Mouse (Mus musculus): ENCODE measurements around the gene Med27.

Med27 gene

GRCm38 (mm10) chr2:29436376-29436775, 89.8 kb downstream of the Med27 start:
- DNase-seq (ENCODE audit: extremely low spot score, low spot score): no peak

- DNase-seq (ENCODE audit: extremely low spot score, low spot score): no peak
Observed at GRCm38 (mm10) chr2:29437111-29437510, 90.5 kb downstream of the Med27 start.

- DNase-seq (ENCODE audit: extremely low spot score, low spot score): no peak
Observed at GRCm38 (mm10) chr2:29437861-29438529, 91.4 kb downstream of the Med27 start.

GRCm38 (mm10) chr2:29438530-29438862, 91.9 kb downstream of the Med27 start:
- DNase-seq (ENCODE audit: extremely low spot score, low spot score): no peak

- DNase-seq (ENCODE audit: extremely low spot score, low spot score): no peak
Observed at GRCm38 (mm10) chr2:29438986-29439385, 92.4 kb downstream of the Med27 start.

GRCm38 (mm10) chr2:29439396-29439795, 92.8 kb downstream of the Med27 start:
- no peak for DNase-seq (ENCODE audit: extremely low spot score, low spot score)

- no peak for DNase-seq (ENCODE audit: extremely low spot score, low spot score)
Observed at GRCm38 (mm10) chr2:29439857-29440502, 93.4 kb downstream of the Med27 start.

GRCm38 (mm10) chr2:29442275-29442674, 95.7 kb downstream of the Med27 start:
- DNase-seq (ENCODE audit: extremely low spot score, low spot score): no peak

GRCm38 (mm10) chr2:29443626-29444217, 97.1 kb downstream of the Med27 start:
- no peak for DNase-seq (ENCODE audit: extremely low spot score, low spot score)

- DNase-seq (ENCODE audit: extremely low spot score, low spot score): no peak
Observed at GRCm38 (mm10) chr2:29448476-29449002, 101.9 kb downstream of the Med27 start.

GRCm38 (mm10) chr2:29451368-29451999, 104.9 kb downstream of the Med27 start:
- DNase-seq (ENCODE audit: extremely low spot score, low spot score): no peak

- no peak for DNase-seq (ENCODE audit: extremely low spot score, low spot score)
Observed at GRCm38 (mm10) chr2:29453376-29453775, 106.8 kb downstream of the Med27 start.

GRCm38 (mm10) chr2:29456631-29457320, 110.2 kb downstream of the Med27 start:
- DNase-seq (ENCODE audit: extremely low spot score, low spot score): no peak

GRCm38 (mm10) chr2:29457677-29458076, 111.1 kb downstream of the Med27 start:
- DNase-seq (ENCODE audit: extremely low spot score, low spot score): no peak

- DNase-seq (ENCODE audit: extremely low spot score, low spot score): no peak
Observed at GRCm38 (mm10) chr2:29458346-29458950, 111.8 kb downstream of the Med27 start.

- DNase-seq (ENCODE audit: extremely low spot score, low spot score): no peak
Observed at GRCm38 (mm10) chr2:29459648-29460047, 113.0 kb downstream of the Med27 start.

GRCm38 (mm10) chr2:29461841-29462240, 115.2 kb downstream of the Med27 start:
- DNase-seq (ENCODE audit: extremely low spot score, low spot score): no peak

GRCm38 (mm10) chr2:29463039-29463585, 116.5 kb downstream of the Med27 start:
- no peak for DNase-seq (ENCODE audit: extremely low spot score, low spot score)

GRCm38 (mm10) chr2:29464851-29465648, 118.4 kb downstream of the Med27 start:
- DNase-seq (ENCODE audit: extremely low spot score, low spot score): no peak

- DNase-seq (ENCODE audit: extremely low spot score, low spot score): no peak
Observed at GRCm38 (mm10) chr2:29465649-29466137, 119.1 kb downstream of the Med27 start.

All from neural tube, embryonic 10.5 days (tissue).